24 mouse cellular contexts compared by ENCODE assay signal in the genomic region with DNA sequence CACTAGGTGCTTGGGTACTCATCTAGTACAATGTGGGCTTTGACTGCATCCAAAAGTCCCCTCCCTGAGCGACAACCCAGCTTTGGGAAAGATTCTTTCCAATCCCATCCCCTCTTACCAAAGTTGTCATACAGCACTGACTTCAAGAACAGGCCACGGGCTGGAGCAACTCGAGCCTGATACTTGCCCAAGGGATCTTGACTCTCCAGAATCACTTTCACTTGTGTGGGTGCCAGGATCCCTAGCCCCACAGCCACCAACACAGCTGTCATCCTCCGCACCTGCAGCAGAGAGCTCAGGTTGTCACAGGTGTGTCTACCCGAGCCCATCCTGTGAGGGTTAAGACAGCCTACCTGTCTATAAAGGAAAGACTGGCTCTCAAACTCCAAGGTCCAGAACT. TPM values are rescaled to one million over a fixed set of nuclear protein-coding genes. Genes with fewer than 3 reads are reported as not detected.
DNase-seq lines count a peak whose midpoint lies in the region; ATAC-seq lines count a peak whose summit lies in the region.
"Had no signal": no experiment of that assay in that cellular context is flagged by ENCODE, and none has a peak within 500 bp of the region (broad histone marks: within the 10 kb centered on the region; RNA-seq: fewer than 3 reads in every experiment).

No protein-coding gene starts in this region.

- ATAC-seq in frontal cortex, adult (ENCODE audit: low TSS enrichment) = no peak
- ATAC-seq in heart, embryonic 13.5 days (ENCODE audit: extremely low read depth, insufficient number of reproducible peaks, low FRiP score, low TSS enrichment) = no peak
- ATAC-seq in heart, embryonic 11.5 days (replicated peaks; ENCODE audit: insufficient number of reproducible peaks, low FRiP score, low TSS enrichment) = no peak
- no peak for ATAC-seq in neural tube, embryonic 14.5 days (ENCODE audit: low read depth)
- ATAC-seq: activated CD4-positive, CD25-positive, alpha-beta regulatory T cell, adult 4 months; forebrain, embryonic 14.5 days; hindbrain, postnatal 0 days; intestine, embryonic 15.5 days; midbrain, embryonic 16.5 days had no signal

- H3K27ac ChIP-seq in heart, embryonic 13.5 days (replicated peaks) = no peak overlapping the region
- no peak overlapping the region for H3K27ac ChIP-seq in heart, embryonic 11.5 days (ENCODE audit: low read depth, low read length)
- no peak overlapping the region for H3K27ac ChIP-seq in neural tube, embryonic 14.5 days (ENCODE audit: low read depth, low read length)
- H3K27ac ChIP-seq: embryonic facial prominence, embryonic 12.5 days; hindbrain, embryonic 12.5 days; hindbrain, postnatal 0 days; intestine, embryonic 15.5 days; limb, embryonic 13.5 days; lung, embryonic 15.5 days; neural tube, embryonic 13.5 days had no signal

- 0 out of 2 replicates have a peak overlapping the region, but pooled peaks have one; percentile 91 for H3K4me2 ChIP-seq in heart, embryonic 13.5 days
- H3K4me2 ChIP-seq in heart, embryonic 11.5 days = no peak overlapping the region
- H3K4me2 ChIP-seq in neural tube, embryonic 14.5 days (ENCODE audit: low read depth, low read length) = peak overlapping the region; percentile 20; the same call in 1 of the 2 replicates
- H3K4me2 ChIP-seq: hindbrain, embryonic 12.5 days; midbrain, embryonic 11.5 days had no signal

- peaks cover 30% of the 10 kb centered on the region for H3K4me1 ChIP-seq in heart, embryonic 13.5 days
- H3K4me1 ChIP-seq in heart, embryonic 11.5 days (ENCODE audit: control insufficient read depth, insufficient read depth, low read length) = peaks cover 19% of the 10 kb centered on the region
- H3K4me1 ChIP-seq in neural tube, embryonic 14.5 days (ENCODE audit: control insufficient read depth, insufficient read depth, low read length) = peaks cover 21% of the 10 kb centered on the region

- peak; percentile 5 to 10 for DNase-seq in frontal cortex, postnatal 10 days (ENCODE audit: low spot score in 2 of 2)
- no peak for DNase-seq in neural tube, embryonic 10.5 days (ENCODE audit: extremely low spot score, low spot score)
- DNase-seq in MN1 (ENCODE audit: low spot score) = no peak
- DNase-seq: adrenal gland, adult 2 months; adrenal gland, postnatal 36 days; cerebellum, postnatal 14 days; gastrocnemius, postnatal 14 days; kidney, adult 2 months had no signal

- peaks cover 57% of the 10 kb centered on the region for H3K36me3 ChIP-seq in heart, embryonic 13.5 days
- peaks cover 29% of the 10 kb centered on the region for H3K36me3 ChIP-seq in heart, embryonic 11.5 days (ENCODE audit: control insufficient read depth, insufficient read depth, low read length)
- H3K36me3 ChIP-seq in neural tube, embryonic 14.5 days (ENCODE audit: control insufficient read depth, insufficient read depth, low read length) = peaks cover 46% of the 10 kb centered on the region

- H3K9me3 ChIP-seq in heart, embryonic 13.5 days = no peaks in the 10 kb centered on the region
- H3K9me3 ChIP-seq in heart, embryonic 11.5 days (replicated peaks; ENCODE audit: control insufficient read depth, low read length) = no peaks in the 10 kb centered on the region
- H3K9me3 ChIP-seq in neural tube, embryonic 14.5 days (ENCODE audit: control insufficient read depth, low read length) = no peaks in the 10 kb centered on the region
- H3K9me3 ChIP-seq: embryonic facial prominence, embryonic 12.5 days; hindbrain, embryonic 12.5 days; intestine, embryonic 15.5 days; limb, embryonic 13.5 days; lung, embryonic 15.5 days; neural tube, embryonic 13.5 days had no signal

- H3K4me3 ChIP-seq in heart, embryonic 13.5 days = no peak overlapping the region
- no peak overlapping the region for H3K4me3 ChIP-seq in heart, embryonic 11.5 days (ENCODE audit: low read depth, low read length)
- no peak overlapping the region for H3K4me3 ChIP-seq in neural tube, embryonic 14.5 days (ENCODE audit: low read depth, low read length)
- H3K4me3 ChIP-seq: embryonic facial prominence, embryonic 12.5 days; hindbrain, embryonic 12.5 days; intestine, embryonic 15.5 days; limb, embryonic 13.5 days; lung, embryonic 15.5 days; myocyte; neural tube, embryonic 13.5 days had no signal

- H3K27me3 ChIP-seq in heart, embryonic 13.5 days (replicated peaks) = no peaks in the 10 kb centered on the region
- no peaks in the 10 kb centered on the region for H3K27me3 ChIP-seq in heart, embryonic 11.5 days (ENCODE audit: control insufficient read depth, insufficient read depth, low read length)
- H3K27me3 ChIP-seq in neural tube, embryonic 14.5 days (ENCODE audit: control insufficient read depth, insufficient read depth, low read length) = no peaks in the 10 kb centered on the region
- H3K27me3 ChIP-seq: embryonic facial prominence, embryonic 12.5 days; hindbrain, embryonic 12.5 days; intestine, embryonic 15.5 days; limb, embryonic 13.5 days; lung, embryonic 15.5 days; neural tube, embryonic 13.5 days had no signal

- WGBS in heart, embryonic 13.5 days = 77% methylated on average over 5 of the region's 5 CpGs
- WGBS in heart, embryonic 11.5 days (ENCODE audit: insufficient replicate concordance) = 77% methylated on average over 5 of the region's 5 CpGs
- WGBS in neural tube, embryonic 14.5 days = 85% methylated on average over 5 of the region's 5 CpGs

- no peak overlapping the region for H3K9ac ChIP-seq in heart, embryonic 13.5 days
- no peak overlapping the region for H3K9ac ChIP-seq in heart, embryonic 11.5 days (ENCODE audit: low read depth, low read length)
- no peak overlapping the region for H3K9ac ChIP-seq in neural tube, embryonic 14.5 days (replicated peaks; ENCODE audit: low read depth, low read length)
- H3K9ac ChIP-seq: embryonic facial prominence, embryonic 12.5 days; hindbrain, embryonic 12.5 days; intestine, embryonic 15.5 days; limb, embryonic 13.5 days; lung, embryonic 15.5 days had no signal

RNA-seq across cellular contexts. Expression of a gene that starts 2.3 kb away (rescaled TPM):
- polyA plus RNA-seq in heart, embryonic 13.5 days (2015; fragmentation: Nextera tagmentation; extraction: Ambion mirVana) = 32.5 and 33.1 TPM in 2 replicates
- polyA plus RNA-seq in heart, embryonic 11.5 days (2014; fragmentation: Nextera tagmentation; extraction: Ambion mirVana) = 30.6 and 32.9 TPM in 2 replicates
- 53.4 and 57.4 TPM in 2 replicates for polyA plus RNA-seq in neural tube, embryonic 14.5 days (2014; fragmentation: Nextera tagmentation; extraction: Ambion mirVana)

RNA-seq across cellular contexts. Expression of a gene that starts 2.3 kb away (rescaled TPM):
- 8.8 and 10.4 TPM in 2 replicates for polyA plus RNA-seq in heart, embryonic 13.5 days (2015; fragmentation: Nextera tagmentation; extraction: Ambion mirVana)
- 9.2 and 10.2 TPM in 2 replicates for polyA plus RNA-seq in heart, embryonic 11.5 days (2014; fragmentation: Nextera tagmentation; extraction: Ambion mirVana)
- 67.8 and 76.7 TPM in 2 replicates for polyA plus RNA-seq in neural tube, embryonic 14.5 days (2014; fragmentation: Nextera tagmentation; extraction: Ambion mirVana)

RNA-seq across cellular contexts. Expression of a gene that starts 20.0 kb away (rescaled TPM):
- 36.0 and 36.4 TPM in 2 replicates for polyA plus RNA-seq in heart, embryonic 13.5 days (2015; fragmentation: Nextera tagmentation; extraction: Ambion mirVana)
- 40.7 and 45.6 TPM in 2 replicates for polyA plus RNA-seq in heart, embryonic 11.5 days (2014; fragmentation: Nextera tagmentation; extraction: Ambion mirVana)
- polyA plus RNA-seq in neural tube, embryonic 14.5 days (2014; fragmentation: Nextera tagmentation; extraction: Ambion mirVana) = 74.9 and 75.8 TPM in 2 replicates

RNA-seq across cellular contexts. Expression of a gene that starts 20.1 kb away (rescaled TPM):
- 9.1 and 9.8 TPM in 2 replicates for polyA plus RNA-seq in heart, embryonic 13.5 days (2015; fragmentation: Nextera tagmentation; extraction: Ambion mirVana)
- 12.2 and 12.8 TPM in 2 replicates for polyA plus RNA-seq in heart, embryonic 11.5 days (2014; fragmentation: Nextera tagmentation; extraction: Ambion mirVana)
- 31.4 and 31.8 TPM in 2 replicates for polyA plus RNA-seq in neural tube, embryonic 14.5 days (2014; fragmentation: Nextera tagmentation; extraction: Ambion mirVana)

RNA-seq across cellular contexts. Expression of a gene that starts 26.2 kb away (rescaled TPM):
- polyA plus RNA-seq in heart, embryonic 13.5 days (2015; fragmentation: Nextera tagmentation; extraction: Ambion mirVana) = 0.09 and 0.11 TPM in 2 replicates
- 0.11 and 0.18 TPM in 2 replicates for polyA plus RNA-seq in heart, embryonic 11.5 days (2014; fragmentation: Nextera tagmentation; extraction: Ambion mirVana)
- polyA plus RNA-seq in neural tube, embryonic 14.5 days (2014; fragmentation: Nextera tagmentation; extraction: Ambion mirVana) = 0.45 and 0.47 TPM in 2 replicates

Comparison
In these comparisons a context has a peak if more than half of its experiments do, and no peak if none do; other contexts are left out.
1. DNase-seq: peak in frontal cortex, postnatal 10 days (2 of 2); none in neural tube, embryonic 10.5 days (single experiment) and MN1 (single experiment).